Mouse (Mus musculus) adrenal gland, postnatal 36 days (tissue): ENCODE measurements around the gene Abhd14a. TPM values are rescaled to one million over a fixed set of nuclear protein-coding genes. Genes with fewer than 3 reads are reported as not detected.
A peak's percentile ranks its signal among the peaks of the same experiment; 100 is the strongest.
"Not testable (repeated sequence)": the region's sequence is repeated elsewhere in the genome, so short reads cannot be mapped to it uniquely, and the experiment has no call there.

Experiments
- DNase-seq, 2 experiments: peaks; one replicate each; pipeline ENCODE4 v3.0.0; 2021; ENCODE audit warnings: mixed read lengths in 1 of 2
- long read RNA-seq, 2 experiments: library from polyadenylated mRNA; stranded (forward); transcript quantifications; one replicate each; pipeline ENCODE4 v2.0.0; 2021; ENCODE audit warnings: borderline sequencing depth in 2 of 2
- total RNA-seq, 2 experiments: library from RNA; stranded (reverse); gene quantifications; 2 replicates each; pipeline ENCODE4 v1.2.3; 2021

Gene Abhd14a
- total RNA-seq = 10 to 100 TPM; 18.9 to 20.2 TPM
- long read RNA-seq, experiment 1, transcript Abhd14a-202 (6 exons, 1,262 nt) = major isoform, 6 of 41 reads
- long read RNA-seq, experiment 1, partial matches to known transcripts = 2 of 41 reads
- long read RNA-seq, experiment 1, other reads (novel, unspliced or antisense) = 33 of 41 reads
- long read RNA-seq, experiment 2, partial matches to known transcripts = 1 of 12 reads
- long read RNA-seq, experiment 2, other reads (novel, unspliced or antisense) = 7 of 12 reads

- DNase-seq = peak; percentile 98
Observed at GRCm38 (mm10) chr9:106447348-106447747, at the start of gene Abhd14a, which contains the start of gene Abhd14b. Gene Abhd14a, minus strand, starts transcription at chr9:106447678. Gene Abhd14b, plus strand, starts transcription at chr9:106447459.

DNA sequence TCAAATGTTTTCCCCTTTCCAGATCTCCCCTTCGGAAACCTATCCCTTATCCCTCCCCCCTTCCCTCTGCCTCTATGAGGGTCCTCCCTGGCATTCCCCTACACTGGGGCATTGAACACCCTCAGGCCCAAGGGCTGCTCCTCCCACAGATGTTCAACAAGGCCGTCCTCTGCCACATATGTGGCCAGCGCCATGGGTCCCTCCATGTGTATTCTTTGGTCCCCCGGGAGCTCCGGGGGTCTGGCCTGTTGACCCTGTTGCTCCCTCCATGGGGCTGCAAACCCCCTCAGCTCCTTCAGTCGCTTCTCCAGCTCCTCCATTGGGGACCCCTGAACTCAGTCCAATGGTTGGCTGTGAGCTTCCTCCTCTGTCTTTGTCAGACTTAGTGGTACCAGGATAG, 40.1 kb upstream of the Abhd14a start:
- not testable (repeated sequence) for DNase-seq

- DNase-seq = no peak
Observed at GRCm38 (mm10) chr9:106485076-106485475, 37.6 kb upstream of the Abhd14a start.

DNA sequence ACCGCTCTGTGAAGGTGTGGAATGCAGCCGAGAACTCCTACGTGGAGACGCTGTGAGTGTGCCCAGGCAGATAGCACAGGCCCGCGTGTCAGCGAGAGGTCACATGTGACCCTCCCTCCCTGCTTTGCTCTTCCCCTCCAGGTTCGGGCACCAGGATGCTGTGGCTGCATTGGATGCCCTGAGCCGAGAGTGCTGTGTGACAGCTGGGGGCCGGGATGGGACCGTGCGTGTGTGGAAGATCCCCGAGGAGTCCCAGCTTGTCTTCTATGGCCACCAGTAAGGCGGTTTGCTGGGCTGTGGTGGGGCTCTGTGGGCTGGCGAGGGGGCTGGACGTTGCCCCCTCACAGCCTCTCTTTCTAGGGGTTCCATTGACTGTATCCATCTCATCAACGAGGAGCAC, 36.1 kb upstream of the Abhd14a start:
- no peak for DNase-seq

GRCm38 (mm10) chr9:106483136-106483535, 35.7 kb upstream of the Abhd14a start:
- DNase-seq = no peak

GRCm38 (mm10) chr9:106482578-106483115, 35.2 kb upstream of the Abhd14a start:
- no peak for DNase-seq

DNA sequence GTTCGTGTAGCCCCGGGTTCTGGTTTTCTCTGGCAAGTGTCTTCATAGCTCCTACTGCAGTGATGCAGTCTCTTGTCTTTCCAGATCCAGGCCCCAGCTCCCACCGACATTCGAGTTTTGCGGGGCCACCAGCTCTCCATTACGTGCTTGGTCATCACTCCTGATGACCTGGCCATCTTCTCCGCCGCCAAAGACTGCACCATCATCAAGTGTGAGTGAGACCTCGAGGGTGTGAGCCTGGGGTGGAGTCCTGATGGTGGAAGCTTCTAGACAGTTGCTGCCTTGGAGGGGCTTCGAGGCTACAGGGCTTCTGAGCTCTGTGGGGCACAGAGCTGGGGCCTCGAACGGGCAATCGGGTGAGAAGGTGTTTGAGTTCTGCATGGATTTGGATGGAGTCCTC, 34.2 kb upstream of the Abhd14a start:
- DNase-seq = no peak

DNA sequence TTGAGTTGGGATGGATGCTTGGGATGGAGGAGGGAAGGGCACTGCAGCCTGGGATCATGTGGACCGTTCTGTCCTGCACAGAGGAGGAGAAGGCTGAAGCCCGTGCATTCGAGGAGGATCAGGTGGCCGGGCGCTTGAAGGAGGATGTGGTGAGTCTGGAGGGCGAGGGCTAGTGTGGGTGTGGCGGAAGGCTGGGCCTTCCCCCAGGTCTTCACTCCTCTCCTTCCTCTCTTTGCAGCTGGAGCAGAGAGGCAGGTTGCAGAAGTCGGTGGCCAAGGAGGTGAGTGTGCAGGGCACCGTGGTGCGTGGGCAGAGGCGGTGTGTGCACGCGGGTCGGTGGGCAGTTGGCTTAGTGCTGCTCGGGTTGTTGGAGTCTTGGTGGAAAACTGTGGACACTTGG, 33.6 kb upstream of the Abhd14a start:
- no peak for DNase-seq

GRCm38 (mm10) chr9:106480541-106480940, 33.1 kb upstream of the Abhd14a start:
- no peak for DNase-seq

DNA sequence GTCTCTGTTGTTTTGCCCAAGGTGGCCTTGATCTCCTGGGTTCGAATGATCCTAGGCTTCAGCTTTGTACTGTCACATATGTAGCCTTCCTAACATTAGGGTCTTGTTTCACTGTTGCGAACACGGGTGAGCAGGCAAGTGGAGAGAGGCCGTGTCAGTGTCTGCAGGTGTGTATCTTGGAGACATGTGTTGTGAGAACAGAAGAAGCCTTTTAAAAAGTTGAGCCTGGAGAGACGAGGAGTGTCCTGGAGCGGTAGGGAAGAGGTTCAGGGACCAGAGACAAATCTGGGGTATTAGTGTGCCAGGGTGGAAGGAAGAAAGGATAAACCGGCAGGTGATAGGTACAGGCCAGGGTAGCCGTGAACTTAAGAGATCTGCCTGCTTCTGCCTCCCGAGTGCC, 30.6 kb upstream of the Abhd14a start:
- no peak for DNase-seq

GRCm38 (mm10) chr9:106477649-106478048, 30.2 kb upstream of the Abhd14a start:
- no peak for DNase-seq

GRCm38 (mm10) chr9:106476924-106477484, 29.5 kb upstream of the Abhd14a start, which contains the start of gene Parp3:
Gene Parp3, minus strand, starts transcription at chr9:106476949.
- peak; percentile 98 to 99 for DNase-seq

- DNase-seq = peak; percentile 80 to 82
Observed at GRCm38 (mm10) chr9:106476002-106476923, 28.8 kb upstream of the Abhd14a start.

GRCm38 (mm10) chr9:106475663-106476001, 28.2 kb upstream of the Abhd14a start, which contains the start of gene Rrp9:
Gene Rrp9, plus strand, starts transcription at chr9:106475963.
- no peak for DNase-seq

DNA sequence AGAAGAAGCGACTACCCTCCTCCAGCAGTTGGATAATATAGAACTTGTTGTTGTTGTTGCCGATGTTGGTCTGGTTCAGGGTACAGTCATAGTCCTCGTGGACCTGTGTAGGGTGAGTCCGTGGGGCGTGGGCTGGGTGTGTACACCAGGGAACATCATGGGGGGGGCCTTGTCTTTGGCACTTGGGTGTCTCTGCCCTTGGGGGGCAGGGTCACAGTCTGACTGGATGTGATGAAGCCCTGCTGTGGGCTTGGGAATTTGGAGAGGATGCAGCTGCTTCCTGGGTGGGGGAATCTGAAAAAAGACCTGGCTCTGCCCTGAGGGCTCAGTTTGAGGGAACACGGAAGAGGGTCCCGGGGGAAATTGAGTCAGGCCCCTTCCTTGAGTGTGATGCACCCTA, 27.6 kb upstream of the Abhd14a start:
- peak in 1 of 2 experiments; percentile 51 for DNase-seq

DNA sequence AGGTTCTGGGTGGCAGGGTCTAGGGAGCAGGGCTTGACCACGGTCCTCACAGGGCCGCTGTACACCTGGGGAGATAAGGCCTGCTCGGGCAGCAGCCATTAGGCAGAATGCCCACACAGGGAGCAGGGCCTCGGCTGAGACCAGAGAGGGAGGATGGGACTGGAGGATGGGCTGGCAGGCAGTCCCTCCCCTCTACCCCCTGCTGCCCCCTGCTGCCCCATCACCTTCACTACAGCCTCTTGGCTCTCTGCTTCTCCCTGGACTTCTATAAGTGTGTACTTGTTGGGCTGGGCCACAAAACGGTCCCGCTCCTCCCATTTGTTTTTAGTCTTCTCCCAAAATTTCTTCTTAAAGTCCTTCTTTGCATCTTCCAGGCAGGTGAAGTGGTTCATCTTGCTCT, 27.0 kb upstream of the Abhd14a start:
- peak; percentile 74 to 84 for DNase-seq

GRCm38 (mm10) chr9:106473753-106474105, 26.3 kb upstream of the Abhd14a start:
- no peak for DNase-seq

DNA sequence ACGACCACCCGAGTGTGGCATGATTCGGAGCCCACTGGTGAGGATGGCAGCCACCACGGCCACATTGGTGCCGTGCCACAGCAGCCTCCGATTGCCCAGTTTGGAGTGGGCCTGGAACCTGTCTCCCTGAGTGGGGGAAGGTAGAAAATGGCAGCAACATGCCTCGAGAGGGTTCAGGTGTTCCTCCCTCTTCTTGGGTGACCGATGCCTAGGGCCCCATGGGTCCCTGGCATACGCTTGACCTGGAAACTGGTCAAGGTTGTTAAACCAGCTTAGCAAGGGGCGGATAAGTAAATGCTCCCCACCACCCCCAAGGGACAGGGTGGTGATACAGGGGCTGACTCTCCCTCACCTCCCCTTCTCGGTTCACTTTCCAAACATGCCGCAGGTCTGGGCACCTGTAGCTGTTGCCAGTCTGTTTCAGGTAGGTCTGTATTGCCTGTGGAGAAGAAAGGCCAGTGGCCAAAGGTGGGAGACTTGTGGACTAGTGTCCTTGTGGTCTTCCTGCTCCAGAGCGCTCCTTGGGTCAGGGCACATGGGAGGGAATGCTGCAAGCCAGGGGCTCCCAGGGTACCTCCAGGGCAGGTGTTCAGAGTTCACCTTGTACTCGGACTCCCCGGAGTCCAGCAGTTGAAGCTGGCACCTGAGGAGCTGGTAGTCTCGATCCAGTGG, 25.7 kb upstream of the Abhd14a start:
- no peak for DNase-seq

DNA sequence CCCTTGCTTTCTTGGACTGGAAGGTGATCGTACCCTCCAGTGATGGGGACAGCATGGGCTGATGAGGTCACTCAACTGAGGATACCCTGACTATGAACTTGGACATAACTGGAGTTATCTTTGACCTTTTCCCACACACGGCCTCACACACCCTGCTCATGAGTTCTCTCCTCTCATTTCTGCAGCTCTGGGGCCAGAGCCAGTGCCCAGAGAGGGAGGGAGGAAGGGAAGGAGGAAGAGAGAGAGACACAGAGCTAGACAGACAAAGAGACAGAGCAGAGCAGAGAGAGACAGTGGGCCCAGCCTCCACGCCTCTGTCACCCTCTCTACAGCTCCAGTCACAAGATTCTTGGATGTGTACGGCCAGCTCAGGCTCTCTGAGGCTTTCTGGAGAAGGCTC, 24.8 kb upstream of the Abhd14a start:
- no peak for DNase-seq

DNA sequence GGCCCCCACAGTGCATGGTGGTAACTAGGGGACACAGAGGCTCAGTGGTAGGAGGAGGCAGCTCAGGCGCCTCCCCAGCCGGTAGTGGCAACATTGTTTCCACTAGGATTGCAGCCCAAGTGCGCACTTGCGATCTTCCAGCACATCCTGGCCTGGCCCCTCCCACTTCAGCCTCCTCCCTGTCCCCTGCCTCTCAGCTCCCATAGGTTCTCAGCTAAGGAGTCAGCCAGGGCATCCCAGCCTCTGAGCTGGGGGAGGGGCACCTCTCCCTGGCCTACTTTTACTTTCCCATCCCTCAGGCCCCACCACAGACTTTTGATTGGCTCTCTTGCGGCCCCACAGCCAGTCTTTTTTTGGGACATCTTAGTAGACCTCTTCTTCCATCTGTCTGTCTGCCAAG, 24.4 kb upstream of the Abhd14a start:
- DNase-seq = peak; percentile 44 to 66

DNA sequence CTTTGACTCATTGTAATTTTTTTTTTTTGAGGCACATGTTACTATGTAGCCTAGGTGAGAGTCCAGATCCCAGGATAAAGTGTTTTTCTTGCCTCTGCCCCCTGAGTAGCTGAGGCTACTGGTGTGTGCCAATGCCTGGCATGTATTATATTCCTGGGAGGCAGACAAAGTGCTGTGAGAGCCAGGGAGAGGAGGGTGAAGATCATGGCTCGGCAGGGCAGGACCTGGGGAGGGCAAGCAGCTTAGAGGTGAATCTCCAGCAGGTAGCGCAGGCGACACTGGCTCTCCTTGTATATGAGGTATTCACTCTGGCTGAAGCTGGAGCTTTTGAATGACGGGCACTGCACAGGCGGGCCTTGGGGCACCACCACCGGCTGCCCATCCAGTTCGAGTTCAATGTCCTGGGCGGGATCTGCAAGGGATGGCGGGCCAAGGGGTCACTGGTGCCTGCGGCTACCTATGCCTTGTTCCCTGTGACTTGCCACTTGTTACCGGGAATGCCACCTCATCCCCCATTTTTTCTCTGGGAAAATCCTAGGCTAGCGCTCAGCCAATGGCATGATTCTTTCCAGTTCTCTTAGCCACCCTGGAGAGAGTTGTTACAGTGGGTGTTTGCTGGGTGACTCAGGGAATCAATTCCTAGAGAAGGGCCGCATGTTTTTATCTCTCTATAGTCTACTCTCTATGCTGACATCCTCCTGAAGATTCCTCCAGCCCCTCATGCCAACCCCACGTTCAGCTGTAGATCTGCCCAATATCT, 23.7 kb upstream of the Abhd14a start:
- no peak for DNase-seq
